Mouse (Mus musculus): ENCODE results near the gene Sash3. TPM values are rescaled to one million over a fixed set of nuclear protein-coding genes. Genes with fewer than 3 reads are reported as not detected.

Gene Sash3
- 100 to 1,000 TPM; 305 to 323 TPM for polyA plus RNA-seq (2017; shearing (Covaris generic))

- peak; percentile 40 for ATAC-seq
Measured at GRCm38 (mm10) chrX:48146262-48146661, at the start of gene Sash3. Gene Sash3, plus strand, starts transcription at chrX:48146436.

GRCm38 (mm10) chrX:48096580-48096979 lies 49.7 kb upstream of the Sash3 start:
- ATAC-seq, result no peak

DNA sequence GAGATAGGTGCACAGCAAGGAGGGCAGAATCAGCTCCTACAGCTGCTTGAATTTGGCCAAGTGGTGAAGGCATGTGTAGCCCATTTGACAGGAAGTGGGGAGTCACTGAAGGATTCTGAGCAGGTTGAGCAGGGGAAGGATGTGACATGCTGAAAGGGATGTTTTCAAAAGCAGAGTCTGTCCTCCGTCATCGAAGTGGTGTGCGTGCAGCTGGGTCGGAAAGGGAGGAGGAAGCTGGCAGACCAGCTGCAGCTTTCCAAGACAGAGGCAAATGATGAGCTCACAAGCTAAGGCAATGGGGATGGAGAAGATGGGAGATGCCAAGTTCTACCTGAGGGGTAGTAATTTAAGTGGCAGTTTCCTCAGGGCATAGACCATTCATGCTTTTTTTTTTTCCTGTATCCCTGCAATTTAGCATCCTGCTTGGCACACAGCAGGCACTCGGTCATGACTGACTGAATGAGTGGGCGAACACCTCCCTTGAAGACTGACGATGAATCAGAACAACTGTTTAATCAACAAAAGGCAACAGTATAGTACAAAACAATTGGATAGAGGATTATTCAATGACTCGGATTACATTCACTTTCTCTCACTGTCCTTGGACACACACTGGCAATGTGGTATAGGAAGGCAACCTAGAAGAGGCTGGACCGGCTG lies 47.6 kb upstream of the Sash3 start:
- ATAC-seq, result peak; percentile 85

DNA sequence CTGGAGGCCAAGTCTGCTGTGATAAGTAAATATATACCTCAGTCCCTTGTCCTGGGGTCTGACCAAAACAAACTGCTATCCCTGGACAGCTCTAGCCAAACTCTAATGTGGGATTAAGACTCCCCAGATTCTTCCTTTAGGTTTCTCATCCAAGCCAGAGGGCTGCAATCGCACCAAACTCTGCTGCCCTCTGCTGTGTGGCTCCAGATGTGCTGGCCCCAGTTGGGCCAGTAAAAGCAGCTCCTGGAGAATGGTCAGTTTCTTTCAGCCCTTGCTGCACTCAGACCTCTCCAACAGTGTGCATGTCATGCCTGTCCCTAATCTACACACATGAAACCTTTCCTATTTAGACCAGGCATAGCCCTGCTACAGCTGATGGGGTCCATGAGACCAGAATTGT lies 46.4 kb upstream of the Sash3 start:
- ATAC-seq, result no peak

- ATAC-seq, result no peak
Measured at GRCm38 (mm10) chrX:48103256-48103655, 43.0 kb upstream of the Sash3 start.

DNA sequence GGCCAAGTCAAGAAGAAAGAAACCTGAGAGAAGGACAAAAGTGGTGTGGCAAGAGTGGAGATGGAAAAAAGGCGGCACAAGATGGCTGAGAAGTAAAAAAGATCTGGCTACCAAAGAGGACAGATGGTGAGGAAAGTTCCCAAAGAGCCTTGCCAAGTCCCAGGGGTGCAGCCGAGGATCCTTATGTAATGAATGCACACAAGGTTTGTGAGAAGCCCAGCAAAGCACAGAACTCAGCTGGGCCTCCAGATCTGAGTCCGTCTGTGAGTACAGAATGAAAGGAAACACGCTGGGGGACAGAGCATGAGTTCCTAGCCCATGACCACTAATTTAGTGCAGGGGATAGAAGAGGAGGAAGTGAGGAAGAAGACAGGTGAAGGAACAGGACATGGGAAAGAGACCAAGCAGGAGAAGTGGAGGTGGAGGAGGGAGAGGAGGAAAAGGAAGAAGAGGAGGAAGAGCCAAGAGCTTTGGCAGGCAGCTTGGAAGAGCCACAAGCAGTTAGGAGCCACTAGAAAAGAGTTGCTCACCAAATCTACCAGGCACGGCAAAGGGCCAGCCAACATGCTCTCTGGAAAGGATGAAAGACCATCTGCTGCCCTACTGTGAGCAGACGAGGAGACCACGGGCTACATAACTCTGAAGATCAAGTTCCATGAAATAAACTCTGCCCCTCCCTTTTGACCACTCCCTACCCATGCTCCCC lies 41.3 kb upstream of the Sash3 start:
- no peak for ATAC-seq

- no peak for ATAC-seq
Measured at GRCm38 (mm10) chrX:48106226-48106625, 40.0 kb upstream of the Sash3 start.

GRCm38 (mm10) chrX:48108394-48109315 lies 37.6 kb upstream of the Sash3 start, which contains the start of gene Xpnpep2:
Gene Xpnpep2, plus strand, starts transcription at chrX:48108725.
- ATAC-seq, result no peak

- ATAC-seq, result no peak
Measured at GRCm38 (mm10) chrX:48109316-48109655, 37.0 kb upstream of the Sash3 start.

DNA sequence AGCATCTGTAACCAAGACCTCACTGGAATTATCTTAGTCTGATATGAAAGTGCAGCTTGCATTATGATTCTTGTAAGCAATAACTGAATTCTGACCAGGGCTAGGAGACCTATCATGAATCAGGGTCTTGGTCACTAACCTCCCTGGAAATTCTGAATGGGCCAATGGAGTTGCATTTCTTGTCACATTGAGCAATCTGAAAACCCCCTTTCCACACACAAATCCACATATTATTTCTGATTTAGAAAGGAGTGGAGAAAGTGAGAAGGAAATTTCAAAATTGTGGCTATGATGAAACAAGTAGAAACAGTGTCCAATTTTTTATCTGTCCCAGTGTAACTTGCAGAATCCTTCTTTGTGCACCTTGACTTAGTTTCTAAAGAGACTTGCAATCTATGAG lies 26.9 kb upstream of the Sash3 start:
- ATAC-seq, result no peak

DNA sequence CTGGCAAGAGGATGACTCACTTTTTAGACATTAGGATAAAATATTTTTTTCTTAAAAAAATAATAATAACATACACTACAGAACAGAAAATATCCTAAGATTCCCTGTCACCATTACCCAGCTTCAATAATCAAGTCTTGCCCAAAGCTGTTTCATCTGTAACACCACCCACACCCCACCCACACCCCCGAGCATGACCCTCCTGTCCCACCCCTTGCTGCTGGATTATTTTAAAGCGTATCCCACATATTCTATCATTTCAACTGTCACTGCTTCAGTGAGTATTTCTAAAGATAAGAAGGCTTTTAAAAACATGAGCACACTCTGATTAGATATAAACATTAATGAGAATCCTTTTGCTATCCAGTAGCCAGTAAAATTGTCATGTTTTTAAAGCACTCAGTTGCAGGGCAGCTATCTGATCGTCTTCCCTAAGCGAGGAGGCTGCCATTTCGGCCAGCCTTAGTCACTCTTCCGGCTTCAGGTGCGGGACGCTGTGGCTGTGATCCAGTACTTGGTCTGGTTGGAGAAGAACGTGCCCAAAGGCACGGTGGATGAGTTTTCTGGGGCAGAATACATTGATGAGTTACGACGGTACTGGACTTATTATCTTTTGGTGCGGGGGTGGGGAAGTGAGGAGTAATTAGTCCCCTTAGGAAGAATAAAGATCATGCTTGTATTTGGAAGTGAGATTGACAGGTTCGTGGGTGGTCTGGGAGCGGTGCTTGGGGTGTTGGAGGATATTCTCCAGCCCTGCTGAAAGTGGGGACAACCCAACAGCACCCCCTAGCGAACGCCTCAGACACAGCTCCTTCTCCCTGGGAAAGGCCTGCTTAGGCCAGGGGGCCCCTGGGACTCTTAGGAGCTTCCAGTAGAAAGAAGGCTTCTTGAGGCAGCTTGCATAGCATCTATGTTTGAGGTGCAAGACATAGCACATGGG lies 21.8 kb upstream of the Sash3 start:
- no peak for ATAC-seq

- no peak for ATAC-seq
Measured at GRCm38 (mm10) chrX:48126903-48127476, 19.2 kb upstream of the Sash3 start.

- ATAC-seq, result peak; percentile 76
Measured at GRCm38 (mm10) chrX:48127502-48128218, 18.6 kb upstream of the Sash3 start.

DNA sequence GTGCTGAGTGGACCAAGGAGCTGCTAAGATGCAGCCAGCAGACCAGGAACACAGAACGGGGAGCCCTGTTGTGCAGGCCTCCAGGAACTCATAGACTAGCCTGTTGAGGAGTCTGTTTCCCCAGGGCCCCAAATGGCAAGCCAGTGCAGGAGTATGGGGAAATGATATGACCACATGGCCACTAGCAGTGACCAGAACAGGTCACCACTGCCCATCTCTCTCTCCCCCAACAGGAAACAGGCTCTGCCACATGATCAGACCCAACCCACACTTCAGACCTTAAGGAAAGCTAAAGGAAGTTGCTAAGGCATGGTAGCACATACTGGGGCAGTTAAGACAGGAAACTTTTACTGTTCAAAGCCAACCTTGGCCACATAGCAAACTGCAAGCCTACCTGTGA lies 17.1 kb upstream of the Sash3 start:
- no peak for ATAC-seq

- ATAC-seq, result peak; percentile 6
Measured at GRCm38 (mm10) chrX:48136935-48137334, 9.3 kb upstream of the Sash3 start.

DNA sequence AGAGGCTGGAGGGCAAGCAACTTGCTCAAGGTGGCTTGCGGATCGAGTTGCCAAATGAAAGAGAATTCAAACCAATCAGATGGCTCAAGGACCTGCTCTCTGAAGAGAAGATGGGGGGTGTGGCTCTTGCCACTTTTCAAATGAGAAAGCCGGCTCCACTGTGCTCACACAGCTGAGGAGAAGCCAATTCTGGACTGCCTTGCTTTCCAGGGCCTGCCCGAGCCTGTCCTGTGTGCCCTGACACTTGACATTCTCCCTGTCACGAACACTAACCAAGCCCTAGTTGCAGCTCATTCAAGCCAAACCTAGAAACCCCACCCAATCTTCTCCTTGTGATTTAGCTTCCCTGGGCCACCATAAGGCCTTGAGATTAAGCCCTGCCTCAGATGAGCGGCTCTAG lies 8.2 kb upstream of the Sash3 start:
- no peak for ATAC-seq

DNA sequence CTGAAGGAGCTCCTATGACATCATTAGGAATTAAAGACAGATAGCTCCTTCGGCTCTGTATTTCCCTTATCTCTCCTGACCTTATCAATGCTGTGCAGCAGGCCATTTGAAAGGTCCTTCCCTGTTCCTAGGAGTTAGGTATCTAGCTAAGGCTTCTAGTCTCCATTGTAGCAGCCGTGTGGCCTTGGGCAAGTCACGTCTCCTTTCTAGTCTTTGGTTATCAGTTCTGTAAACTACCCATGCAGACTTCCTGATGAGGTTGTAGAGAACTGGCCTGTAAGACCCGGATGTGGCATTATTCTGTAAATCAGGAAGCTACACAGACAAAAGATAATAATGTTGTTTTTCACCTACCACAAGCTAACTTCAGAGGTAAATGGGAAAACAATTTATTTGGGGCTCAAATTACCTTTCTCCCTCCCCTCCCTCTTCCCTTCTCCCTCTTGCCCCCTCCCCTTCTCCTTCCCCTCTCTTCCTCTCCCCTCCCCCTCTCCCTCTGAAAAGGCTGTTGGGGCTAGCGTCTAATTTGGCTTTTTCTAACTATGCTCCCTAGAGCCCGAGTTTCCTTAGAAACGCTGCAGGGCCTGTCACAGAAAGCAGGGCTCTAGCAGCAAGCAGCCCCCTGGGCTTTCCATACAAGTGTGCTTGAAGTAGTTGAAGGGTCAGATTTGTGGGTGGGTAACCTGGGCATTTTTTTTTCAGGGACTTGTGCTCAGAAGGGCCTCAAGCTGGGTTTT lies 7.5 kb upstream of the Sash3 start:
- ATAC-seq, result peak; percentile 44

- no peak for ATAC-seq
Measured at GRCm38 (mm10) chrX:48139368-48140285, 6.6 kb upstream of the Sash3 start.

- ATAC-seq, result no peak
Measured at GRCm38 (mm10) chrX:48140286-48140877, 5.9 kb upstream of the Sash3 start.

Measured in activated CD4-positive, CD25-positive, alpha-beta regulatory T cell, adult 4 months (primary cell).